Mouse (Mus musculus): ENCODE results near the gene Defb36. TPM values are rescaled to one million over a fixed set of nuclear protein-coding genes. Genes with fewer than 3 reads are reported as not detected.

Gene Defb36
- polyA plus RNA-seq, 1 experiment from 2014 or later = not detected

GRCm38 (mm10) chr2:152628066-152628465 lies 23.9 kb downstream of the Defb36 start:
- Histone ChIP-seq H3K9me3 (ENCODE audit: control insufficient read depth, low read length) (no peaks in the 10 kb centered on the region), H3K4me2 (ENCODE audit: low read length) (no peak overlapping the region), H3K4me1 (ENCODE audit: control insufficient read depth, insufficient read depth, low read depth, low read length) (peaks cover 12% of the 10 kb centered on the region), H3K4me3 (ENCODE audit: low read length) (no peak overlapping the region), H3K9ac (ENCODE audit: low read depth, low read length) (no peak overlapping the region), H3K27ac (ENCODE audit: low read depth, low read length) (no peak overlapping the region), H3K27me3 (replicated peaks; ENCODE audit: control insufficient read depth, insufficient read depth, low read length) (peaks cover 19% of the 10 kb centered on the region), H3K36me3 (ENCODE audit: control insufficient read depth, insufficient read depth, low read length) (no peaks in the 10 kb centered on the region)
- ATAC-seq = no peak
- 44% methylated on average over 17 of the region's 17 CpGs for WGBS

DNA sequence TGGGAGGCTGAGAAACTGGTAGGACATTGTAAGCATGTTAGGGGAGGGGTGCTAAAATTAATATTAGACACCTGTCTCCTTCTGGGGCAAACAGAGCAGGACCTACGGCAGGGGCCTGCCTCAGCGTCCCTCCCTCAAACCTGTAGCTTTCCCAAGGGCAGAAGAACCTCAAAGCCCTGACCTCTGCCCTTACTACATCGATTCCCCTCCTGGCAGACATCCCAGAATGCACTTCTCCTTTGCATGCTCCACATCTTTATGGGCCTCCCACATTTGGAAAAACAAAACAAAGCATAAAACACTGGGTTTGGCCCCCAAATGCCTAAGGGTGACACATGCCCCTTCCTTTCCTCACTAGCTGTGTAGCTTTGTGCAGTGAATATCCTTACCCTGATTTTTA lies 25.1 kb downstream of the Defb36 start:
- peaks cover 19% of the 10 kb centered on the region for H3K27me3 ChIP-seq (replicated peaks; ENCODE audit: control insufficient read depth, insufficient read depth, low read length)
- 57% methylated on average over 3 of the region's 3 CpGs for WGBS
- ATAC-seq = no peak

DNA sequence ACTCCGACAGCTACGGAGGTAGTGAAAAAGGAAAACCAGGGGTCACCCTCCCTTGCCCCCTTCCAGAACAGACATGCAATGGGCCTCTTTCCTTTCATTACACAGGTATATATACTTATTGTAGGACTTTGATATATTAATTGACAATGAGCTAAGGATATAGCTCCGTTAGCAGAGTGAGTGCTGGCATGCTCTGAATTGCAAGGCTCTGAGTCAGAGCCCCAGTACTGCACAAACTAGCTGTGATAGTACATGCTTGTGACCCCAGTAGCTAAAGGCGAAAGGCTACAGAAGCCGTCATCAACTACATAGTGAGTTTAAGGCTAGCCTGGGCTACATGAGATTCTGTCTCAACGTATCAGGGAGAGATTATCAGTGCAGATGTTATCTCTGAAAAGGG lies 25.8 kb downstream of the Defb36 start:
- Histone ChIP-seq H3K9me3 (ENCODE audit: control insufficient read depth, low read length) (no peaks in the 10 kb centered on the region), H3K27ac (ENCODE audit: low read depth, low read length) (no peak overlapping the region), H3K4me1 (ENCODE audit: control insufficient read depth, insufficient read depth, low read depth, low read length) (peaks cover 12% of the 10 kb centered on the region), H3K9ac (ENCODE audit: low read depth, low read length) (no peak overlapping the region), H3K4me2 (ENCODE audit: low read length) (no peak overlapping the region), H3K27me3 (replicated peaks; ENCODE audit: control insufficient read depth, insufficient read depth, low read length) (peaks cover 19% of the 10 kb centered on the region), H3K36me3 (ENCODE audit: control insufficient read depth, insufficient read depth, low read length) (no peaks in the 10 kb centered on the region), H3K4me3 (ENCODE audit: low read length) (no peak overlapping the region)
- ATAC-seq = no peak
- 89% methylated on average over 6 of the region's 6 CpGs for WGBS

More for the DNA sequence above, 25.1 kb downstream of the Defb36 start:
- no peaks in the 10 kb centered on the region for H3K9me3 ChIP-seq (ENCODE audit: control insufficient read depth, low read length)
- H3K27ac ChIP-seq (ENCODE audit: low read depth, low read length) = no peak overlapping the region
- no peak overlapping the region for H3K9ac ChIP-seq (ENCODE audit: low read depth, low read length)
- H3K4me3 ChIP-seq (ENCODE audit: low read length) = no peak overlapping the region
- peaks cover 12% of the 10 kb centered on the region for H3K4me1 ChIP-seq (ENCODE audit: control insufficient read depth, insufficient read depth, low read depth, low read length)
- H3K4me2 ChIP-seq (ENCODE audit: low read length) = no peak overlapping the region
- no peaks in the 10 kb centered on the region for H3K36me3 ChIP-seq (ENCODE audit: control insufficient read depth, insufficient read depth, low read length)

DNA sequence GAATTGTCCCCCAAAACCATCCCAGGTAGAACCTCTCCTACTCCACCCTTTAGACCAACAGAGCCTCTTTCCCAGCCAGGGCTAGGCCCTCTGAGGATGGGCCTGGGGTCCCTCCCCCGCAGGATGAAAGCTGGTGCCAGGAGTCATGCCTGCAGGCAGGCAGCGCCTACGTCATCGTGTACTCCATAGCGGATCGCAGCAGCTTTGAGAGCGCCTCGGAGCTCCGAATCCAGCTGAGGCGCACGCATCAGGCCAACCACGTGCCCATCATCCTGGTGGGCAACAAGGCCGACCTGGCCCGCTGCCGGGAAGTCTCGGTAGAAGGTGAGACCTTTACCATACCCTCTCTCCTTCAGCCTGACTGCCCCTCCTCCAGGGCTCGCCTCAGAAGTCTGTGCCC lies 29.2 kb downstream of the Defb36 start:
- H3K27me3 ChIP-seq (replicated peaks; ENCODE audit: control insufficient read depth, insufficient read depth, low read length) = peaks cover 6% of the 10 kb centered on the region; the same call in 1 of the 2 replicates
- no peak overlapping the region for H3K4me3 ChIP-seq (ENCODE audit: low read length)
- H3K4me1 ChIP-seq (ENCODE audit: control insufficient read depth, insufficient read depth, low read depth, low read length) = no peaks in the 10 kb centered on the region
- 62% methylated on average over 17 of the region's 17 CpGs for WGBS
- H3K9me3 ChIP-seq (ENCODE audit: control insufficient read depth, low read length) = no peaks in the 10 kb centered on the region
- ATAC-seq = no peak
- peak overlapping the region; percentile 33 for H3K4me2 ChIP-seq (ENCODE audit: low read length)
- H3K27ac ChIP-seq (ENCODE audit: low read depth, low read length) = no peak overlapping the region
- no peaks in the 10 kb centered on the region for H3K36me3 ChIP-seq (ENCODE audit: control insufficient read depth, insufficient read depth, low read length)
- peak overlapping the region; percentile 47 for H3K9ac ChIP-seq (ENCODE audit: low read depth, low read length)

DNA sequence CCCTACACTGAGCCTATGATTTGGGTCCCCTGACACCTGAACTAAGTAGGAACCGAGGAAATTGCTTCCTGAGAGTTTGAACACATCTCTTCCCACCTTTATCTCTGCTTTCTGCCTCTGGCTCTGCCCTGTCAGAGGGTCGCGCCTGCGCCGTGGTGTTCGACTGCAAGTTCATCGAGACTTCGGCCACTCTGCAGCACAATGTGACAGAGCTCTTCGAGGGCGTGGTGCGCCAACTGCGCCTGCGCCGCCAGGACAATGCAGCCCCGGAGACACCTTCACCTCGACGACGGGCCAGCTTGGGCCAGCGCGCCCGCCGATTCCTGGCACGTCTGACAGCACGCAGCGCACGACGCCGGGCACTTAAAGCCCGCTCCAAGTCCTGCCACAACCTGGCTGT lies 30.2 kb downstream of the Defb36 start:
- no peaks in the 10 kb centered on the region for H3K9me3 ChIP-seq (ENCODE audit: control insufficient read depth, low read length)
- H3K4me3 ChIP-seq (ENCODE audit: low read length) = no peak overlapping the region
- no peak for ATAC-seq
- no peak overlapping the region for H3K4me2 ChIP-seq (ENCODE audit: low read length)
- H3K27ac ChIP-seq (ENCODE audit: low read depth, low read length) = no peak overlapping the region
- H3K9ac ChIP-seq (ENCODE audit: low read depth, low read length) = no peak overlapping the region
- no peaks in the 10 kb centered on the region for H3K4me1 ChIP-seq (ENCODE audit: control insufficient read depth, insufficient read depth, low read depth, low read length)
- no peaks in the 10 kb centered on the region for H3K36me3 ChIP-seq (ENCODE audit: control insufficient read depth, insufficient read depth, low read length)
- WGBS = 78% methylated on average over 29 of the region's 29 CpGs
- H3K27me3 ChIP-seq (replicated peaks; ENCODE audit: control insufficient read depth, insufficient read depth, low read length) = 0 out of 2 replicates have a peak, but pooled peaks cover 2% of the 10 kb centered on the region

GRCm38 (mm10) chr2:152636246-152637005 lies 32.3 kb downstream of the Defb36 start:
- H3K27me3 ChIP-seq (replicated peaks; ENCODE audit: control insufficient read depth, insufficient read depth, low read length) = no peaks in the 10 kb centered on the region
- peaks cover 5% of the 10 kb centered on the region; the same call in 1 of the 2 replicates for H3K4me1 ChIP-seq (ENCODE audit: control insufficient read depth, insufficient read depth, low read depth, low read length)
- no peak overlapping the region for H3K4me3 ChIP-seq (ENCODE audit: low read length)
- H3K36me3 ChIP-seq (ENCODE audit: control insufficient read depth, insufficient read depth, low read length) = no peaks in the 10 kb centered on the region
- WGBS = 68% methylated on average over 23 of the region's 23 CpGs
- no peak overlapping the region for H3K27ac ChIP-seq (ENCODE audit: low read depth, low read length)
- no peaks in the 10 kb centered on the region for H3K9me3 ChIP-seq (ENCODE audit: control insufficient read depth, low read length)
- no peak overlapping the region for H3K4me2 ChIP-seq (ENCODE audit: low read length)
- no peak for ATAC-seq
- no peak overlapping the region for H3K9ac ChIP-seq (ENCODE audit: low read depth, low read length)

- Histone ChIP-seq H3K36me3 (ENCODE audit: control insufficient read depth, insufficient read depth, low read length) (no peaks in the 10 kb centered on the region), H3K9me3 (ENCODE audit: control insufficient read depth, low read length) (no peaks in the 10 kb centered on the region)
Measured at GRCm38 (mm10) chr2:152637006-152637322, 32.8 kb downstream of the Defb36 start.

GRCm38 (mm10) chr2:152637381-152637780 lies 33.3 kb downstream of the Defb36 start:
- Histone ChIP-seq H3K9ac (ENCODE audit: low read depth, low read length) (no peak overlapping the region), H3K4me3 (ENCODE audit: low read length) (no peak overlapping the region), H3K36me3 (ENCODE audit: control insufficient read depth, insufficient read depth, low read length) (no peaks in the 10 kb centered on the region), H3K4me1 (ENCODE audit: control insufficient read depth, insufficient read depth, low read depth, low read length) (peaks cover 5% of the 10 kb centered on the region; the same call in 1 of the 2 replicates), H3K4me2 (ENCODE audit: low read length) (no peak overlapping the region), H3K9me3 (ENCODE audit: control insufficient read depth, low read length) (no peaks in the 10 kb centered on the region), H3K27ac (ENCODE audit: low read depth, low read length) (no peak overlapping the region), H3K27me3 (replicated peaks; ENCODE audit: control insufficient read depth, insufficient read depth, low read length) (no peaks in the 10 kb centered on the region)
- WGBS = 89% methylated on average over 4 of the region's 4 CpGs
- ATAC-seq = no peak

More at GRCm38 (mm10) chr2:152637006-152637322, 32.8 kb downstream of the Defb36 start:
- Histone ChIP-seq H3K4me3 (ENCODE audit: low read length) (no peak overlapping the region), H3K27ac (ENCODE audit: low read depth, low read length) (no peak overlapping the region), H3K9ac (ENCODE audit: low read depth, low read length) (no peak overlapping the region), H3K4me2 (ENCODE audit: low read length) (no peak overlapping the region), H3K4me1 (ENCODE audit: control insufficient read depth, insufficient read depth, low read depth, low read length) (peaks cover 5% of the 10 kb centered on the region; the same call in 1 of the 2 replicates), H3K27me3 (replicated peaks; ENCODE audit: control insufficient read depth, insufficient read depth, low read length) (no peaks in the 10 kb centered on the region)
- no peak for ATAC-seq
- 79% methylated on average over 6 of the region's 6 CpGs for WGBS

DNA sequence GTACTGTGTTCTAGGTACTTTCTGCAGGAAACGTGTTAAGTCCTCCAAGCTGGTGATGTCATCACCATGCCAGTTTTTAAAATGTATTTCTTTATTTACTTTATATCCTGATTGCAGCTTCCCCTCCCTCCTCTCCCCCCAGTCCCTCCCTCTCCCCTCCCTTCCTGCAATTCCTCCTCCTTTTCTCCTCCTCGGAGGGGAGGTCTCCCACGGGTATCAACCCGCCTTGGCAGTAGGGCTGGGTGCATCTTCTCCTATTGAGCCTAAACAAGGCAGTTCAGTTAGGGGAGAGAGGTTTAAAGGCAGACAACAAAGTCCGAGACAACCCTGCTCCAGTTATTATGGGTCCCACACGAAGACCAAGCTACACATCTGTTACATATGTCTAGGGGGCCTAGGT lies 34.7 kb downstream of the Defb36 start:
- no peak overlapping the region for H3K4me3 ChIP-seq (ENCODE audit: low read length)
- WGBS = 53% methylated on average over 6 of the region's 6 CpGs
- no peak overlapping the region for H3K9ac ChIP-seq (ENCODE audit: low read depth, low read length)
- ATAC-seq = no peak
- H3K27me3 ChIP-seq (replicated peaks; ENCODE audit: control insufficient read depth, insufficient read depth, low read length) = no peaks in the 10 kb centered on the region
- peaks cover 5% of the 10 kb centered on the region; the same call in 1 of the 2 replicates for H3K4me1 ChIP-seq (ENCODE audit: control insufficient read depth, insufficient read depth, low read depth, low read length)
- H3K36me3 ChIP-seq (ENCODE audit: control insufficient read depth, insufficient read depth, low read length) = no peaks in the 10 kb centered on the region
- no peak overlapping the region for H3K4me2 ChIP-seq (ENCODE audit: low read length)
- H3K9me3 ChIP-seq (ENCODE audit: control insufficient read depth, low read length) = no peaks in the 10 kb centered on the region
- H3K27ac ChIP-seq (ENCODE audit: low read depth, low read length) = no peak overlapping the region
